Mouse (Mus musculus) regulatory T cell (primary cell): ENCODE measurements around the gene Hilpda.

Experiments used
- in situ Hi-C: fragments of 300-600 bp; cut with MboI, MseI; formaldehyde crosslinking; loops from one replicate; pipeline ENCODE4 v1.15.1; 2025; ENCODE audit warnings: high pct_unique_total_duplicates

Hilpda gene

GRCm38 (mm10) chr6:29276746-29277145 is 4.5 kb downstream of the Hilpda start:
- in situ Hi-C loops = loop anchor here (5.0 to 10.0 kb wide), 3 partner anchors 39 to 109 kb away; partner anchors contain the start of gene Rbm28

GRCm38 (mm10) chr6:29278513-29279267 is 6.4 kb downstream of the Hilpda start:
- in situ Hi-C loops = loop anchor here (5.0 to 10.0 kb wide), 3 partner anchors 41 to 111 kb away; partner anchors contain the start of gene Rbm28

- in situ Hi-C loops = loop anchor here (5.0 to 10.0 kb wide), 3 partner anchors 42 to 112 kb away; partner anchors contain the start of gene Rbm28
These were observed 7.0 kb downstream of the Hilpda start, which contains the start of gene Fam71f2 for GRCm38 (mm10) chr6:29279293-29279692. Gene Fam71f2 (plus strand): TSS chr6:29279593.

- in situ Hi-C loops = no loop called here
These were observed 8.4 kb downstream of the Hilpda start for GRCm38 (mm10) chr6:29280671-29281070.

- in situ Hi-C loops = no loop called here
These were observed 14.6 kb downstream of the Hilpda start for GRCm38 (mm10) chr6:29286870-29287269.

- in situ Hi-C loops = no loop called here
These were observed 15.2 kb downstream of the Hilpda start for GRCm38 (mm10) chr6:29287481-29287880.

GRCm38 (mm10) chr6:29287944-29288343 is 15.7 kb downstream of the Hilpda start:
- in situ Hi-C loops = no loop called here

GRCm38 (mm10) chr6:29288651-29289050 is 16.4 kb downstream of the Hilpda start:
- in situ Hi-C loops = no loop called here

GRCm38 (mm10) chr6:29299112-29299511 is 26.8 kb downstream of the Hilpda start:
- in situ Hi-C loops = no loop called here

- in situ Hi-C loops = no loop called here
These were observed 31.0 kb downstream of the Hilpda start for GRCm38 (mm10) chr6:29303251-29303650.

GRCm38 (mm10) chr6:29303726-29304125 is 31.4 kb downstream of the Hilpda start:
- in situ Hi-C loops = no loop called here

GRCm38 (mm10) chr6:29305462-29305861 is 33.2 kb downstream of the Hilpda start:
- in situ Hi-C loops = no loop called here

- in situ Hi-C loops = no loop called here
These were observed 36.7 kb downstream of the Hilpda start for GRCm38 (mm10) chr6:29308846-29309605.

- in situ Hi-C loops = no loop called here
These were observed 41.5 kb downstream of the Hilpda start for GRCm38 (mm10) chr6:29313690-29314202.

- in situ Hi-C loops = no loop called here
These were observed 45.0 kb downstream of the Hilpda start for GRCm38 (mm10) chr6:29317286-29317685.

- in situ Hi-C loops = no loop called here
These were observed 45.7 kb downstream of the Hilpda start for GRCm38 (mm10) chr6:29317941-29318340.

GRCm38 (mm10) chr6:29318879-29319278 is 46.6 kb downstream of the Hilpda start, which contains the start of gene Fam71f1:
Gene Fam71f1 (plus strand): TSS chr6:29319140.
- in situ Hi-C loops = no loop called here

- in situ Hi-C loops = no loop called here
These were observed 49.3 kb downstream of the Hilpda start for GRCm38 (mm10) chr6:29321586-29321985.

- in situ Hi-C loops = no loop called here
These were observed 49.9 kb downstream of the Hilpda start for GRCm38 (mm10) chr6:29322147-29322546.

GRCm38 (mm10) chr6:29322735-29323134 is 50.4 kb downstream of the Hilpda start:
- in situ Hi-C loops = no loop called here
